Mouse (Mus musculus) limb, embryonic 13.5 days (tissue): Measurements from ENCODE around the gene Mdfi. TPM values are rescaled to one million over a fixed set of nuclear protein-coding genes. Genes with fewer than 3 reads are reported as not detected.

Experiments used
- ATAC-seq: fragments of 200-750 bp; cut with Nextera tagmentation; 2 replicates; pipeline ENCODE4 v1.8.0; 2017; ENCODE audit warnings: low read depth, moderate number of reproducible peaks, moderate TSS enrichment; ENCODE audit not compliant: low FRiP score
- H3K27ac ChIP-seq: fragments of 300-500 bp; sonication (generic); 2 replicates; pipeline ENCODE4 v1.5.1; 2015; ENCODE audit warnings: inconsistent platforms, mild to moderate bottlenecking, moderate library complexity
- H3K27me3 ChIP-seq: fragments of 300-500 bp; sonication (generic); 2 replicates; pipeline ENCODE4 v1.6.1; 2015; ENCODE audit warnings: mild to moderate bottlenecking, inconsistent platforms
- H3K36me3 ChIP-seq: fragments of 300-500 bp; sonication (generic); 2 replicates; pipeline ENCODE4 v1.6.1; 2015; ENCODE audit warnings: inconsistent platforms, mild to moderate bottlenecking, moderate library complexity
- H3K4me1 ChIP-seq: fragments of 300-500 bp; sonication (generic); 2 replicates; pipeline ENCODE4 v1.6.1; 2015; ENCODE audit warnings: inconsistent platforms
- H3K4me2 ChIP-seq: fragments of 300-500 bp; sonication (generic); replicated peaks from 2 replicates; pipeline ENCODE4 v1.6.1; 2015; ENCODE audit warnings: inconsistent platforms, mild to moderate bottlenecking, moderate library complexity
- H3K4me3 ChIP-seq: fragments of 300-500 bp; sonication (generic); 2 replicates; pipeline ENCODE4 v1.5.1; 2015; ENCODE audit warnings: moderate library complexity, mild to moderate bottlenecking, inconsistent platforms
- H3K9ac ChIP-seq: fragments of 300-500 bp; sonication (generic); 2 replicates; pipeline ENCODE4 v1.6.1; 2015; ENCODE audit warnings: mild to moderate bottlenecking, inconsistent platforms
- H3K9me3 ChIP-seq: fragments of 300-500 bp; sonication (generic); 2 replicates; pipeline ENCODE4 v1.6.1; 2016; ENCODE audit warnings: inconsistent platforms
- WGBS: fragments of 180-500 bp; shearing (Covaris S2); methylation state at CpG from one replicate; pipeline ENCODE4 v1.1.7; 2015; 5-methylcytosine and 5-hydroxymethylcytosine counted together
- polyA plus RNA-seq: library from polyadenylated mRNA; unstranded; fragments of >200 nt; fragmentation: Nextera tagmentation; extraction: Ambion mirVana; gene quantifications from 2 replicates; pipeline ENCODE4 v1.2.1, GENCODE M21; 2015

Gene Mdfi
- polyA plus RNA-seq, 1 experiment from 2014 or later, result 33.9 TPM

DNA sequence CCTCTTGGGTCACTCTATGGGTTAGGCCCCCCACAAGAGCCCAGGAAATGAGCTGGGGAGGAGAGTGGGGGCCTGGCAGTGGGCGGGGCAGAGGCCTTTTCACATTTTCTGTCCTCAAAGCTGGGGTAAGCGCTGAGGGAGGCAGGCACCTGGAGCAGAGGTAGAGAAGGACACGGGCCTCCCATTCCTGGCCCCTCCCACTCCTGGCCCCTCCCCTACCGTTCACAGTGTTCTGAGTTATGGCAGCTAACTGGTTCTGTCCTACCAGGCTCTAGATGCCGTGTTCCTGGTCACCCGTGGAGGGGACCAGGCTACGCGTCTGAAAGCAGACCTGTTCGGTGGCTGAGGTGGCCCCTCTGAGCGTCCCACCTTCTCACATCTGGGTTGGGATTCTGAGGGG is 19.0 kb downstream of the Mdfi start:
- H3K4me1 ChIP-seq, result peaks cover 46% of the 10 kb centered on the region
- peaks cover 67% of the 10 kb centered on the region for H3K36me3 ChIP-seq
- ATAC-seq, result peak; percentile 52; the same call in 1 of the 2 replicates
- no peaks in the 10 kb centered on the region for H3K9me3 ChIP-seq
- no peak overlapping the region for H3K4me3 ChIP-seq
- no peaks in the 10 kb centered on the region for H3K27me3 ChIP-seq
- H3K9ac ChIP-seq, result peak overlapping the region; percentile 25; the same call in 1 of the 2 replicates
- 28% methylated on average over 10 of the region's 10 CpGs for WGBS
- no peak overlapping the region for H3K4me2 ChIP-seq
- H3K27ac ChIP-seq, result no peak overlapping the region

DNA sequence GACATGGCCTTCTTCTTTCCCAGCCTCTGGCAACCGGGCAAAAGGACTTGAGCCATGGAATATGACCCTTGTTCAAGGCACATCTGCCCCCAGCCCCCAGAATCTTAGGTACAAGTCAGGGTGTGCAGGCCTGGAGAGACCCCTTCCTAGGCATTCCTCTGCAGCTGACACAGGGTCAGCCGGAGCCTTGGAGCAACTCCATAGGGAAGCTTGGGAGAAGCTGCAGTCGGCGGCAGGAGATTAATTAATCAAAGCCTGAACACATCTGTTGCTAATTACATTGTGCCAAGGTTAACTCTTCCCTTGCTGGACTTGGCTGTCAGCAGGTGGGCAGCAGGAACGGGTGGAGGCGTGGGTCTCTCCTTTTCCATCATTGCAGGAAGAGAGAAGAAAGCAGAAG is 20.0 kb downstream of the Mdfi start:
- H3K27ac ChIP-seq, result peak overlapping the region; percentile 75

DNA sequence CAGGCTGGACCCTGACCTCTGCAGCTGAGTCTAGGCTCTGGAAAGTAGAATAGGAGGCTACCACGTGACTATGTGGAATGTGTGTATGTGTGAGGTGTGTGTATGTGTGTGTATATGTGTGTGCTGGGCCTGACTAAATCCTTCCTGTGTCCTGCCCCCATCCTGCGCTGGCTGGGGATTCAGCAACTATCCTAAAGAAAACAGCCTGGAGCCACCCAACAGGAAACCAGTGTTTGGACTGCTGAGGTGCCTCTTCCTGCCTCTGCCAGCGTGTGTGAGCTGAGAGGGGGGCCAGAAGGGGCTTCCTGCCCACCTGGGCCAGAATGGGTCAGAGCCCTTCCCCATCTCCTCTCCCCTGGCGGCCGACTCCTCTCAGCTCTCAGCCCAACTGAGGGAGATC is 20.9 kb downstream of the Mdfi start:
- H3K9ac ChIP-seq, result no peak overlapping the region
- no peaks in the 10 kb centered on the region for H3K9me3 ChIP-seq
- H3K36me3 ChIP-seq, result peaks cover 48% of the 10 kb centered on the region
- no peaks in the 10 kb centered on the region for H3K27me3 ChIP-seq
- ATAC-seq, result peak; percentile 37
- H3K27ac ChIP-seq, result peak overlapping the region; percentile 75
- 0 out of 2 replicates have a peak overlapping the region, but pooled peaks have one; percentile 2 for H3K4me2 ChIP-seq
- H3K4me3 ChIP-seq, result no peak overlapping the region
- 24% methylated on average over 5 of the region's 5 CpGs for WGBS
- H3K4me1 ChIP-seq, result peaks cover 49% of the 10 kb centered on the region

More for the DNA sequence above, 20.0 kb downstream of the Mdfi start:
- H3K27me3 ChIP-seq, result no peaks in the 10 kb centered on the region
- H3K36me3 ChIP-seq, result peaks cover 57% of the 10 kb centered on the region
- 9% methylated on average over 6 of the region's 6 CpGs for WGBS
- H3K9ac ChIP-seq, result no peak overlapping the region
- H3K4me2 ChIP-seq, result 0 out of 2 replicates have a peak overlapping the region, but pooled peaks have one; percentile 7
- ATAC-seq, result no peak
- H3K4me3 ChIP-seq, result no peak overlapping the region
- no peaks in the 10 kb centered on the region for H3K9me3 ChIP-seq
- peaks cover 47% of the 10 kb centered on the region for H3K4me1 ChIP-seq

DNA sequence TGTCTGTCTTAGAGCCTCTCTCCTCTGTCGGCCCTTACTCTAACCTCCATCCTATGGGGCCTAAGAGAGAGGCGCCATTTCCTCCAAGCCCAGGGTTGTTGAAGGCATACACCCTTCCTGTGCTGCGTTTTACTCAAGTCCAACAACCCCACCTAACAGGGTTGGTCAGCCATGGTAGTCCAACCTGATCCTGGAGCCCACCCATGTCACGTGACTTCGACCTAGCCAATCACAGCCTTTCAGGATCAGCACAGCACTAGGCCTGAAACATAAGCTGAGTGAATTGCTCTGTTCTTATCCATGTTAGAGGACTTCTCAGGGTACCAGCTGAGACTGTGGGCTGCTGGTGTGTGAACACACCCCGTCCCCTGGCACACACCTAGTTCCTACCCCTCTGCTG is 22.3 kb downstream of the Mdfi start:
- Histone ChIP-seq H3K36me3 (peaks cover 34% of the 10 kb centered on the region), H3K27ac (no peak overlapping the region), H3K9ac (no peak overlapping the region), H3K9me3 (no peaks in the 10 kb centered on the region), H3K4me2 (no peak overlapping the region), H3K4me3 (no peak overlapping the region), H3K4me1 (peaks cover 49% of the 10 kb centered on the region), H3K27me3 (no peaks in the 10 kb centered on the region)
- 79% methylated on average over 5 of the region's 6 CpGs for WGBS
- no peak for ATAC-seq

DNA sequence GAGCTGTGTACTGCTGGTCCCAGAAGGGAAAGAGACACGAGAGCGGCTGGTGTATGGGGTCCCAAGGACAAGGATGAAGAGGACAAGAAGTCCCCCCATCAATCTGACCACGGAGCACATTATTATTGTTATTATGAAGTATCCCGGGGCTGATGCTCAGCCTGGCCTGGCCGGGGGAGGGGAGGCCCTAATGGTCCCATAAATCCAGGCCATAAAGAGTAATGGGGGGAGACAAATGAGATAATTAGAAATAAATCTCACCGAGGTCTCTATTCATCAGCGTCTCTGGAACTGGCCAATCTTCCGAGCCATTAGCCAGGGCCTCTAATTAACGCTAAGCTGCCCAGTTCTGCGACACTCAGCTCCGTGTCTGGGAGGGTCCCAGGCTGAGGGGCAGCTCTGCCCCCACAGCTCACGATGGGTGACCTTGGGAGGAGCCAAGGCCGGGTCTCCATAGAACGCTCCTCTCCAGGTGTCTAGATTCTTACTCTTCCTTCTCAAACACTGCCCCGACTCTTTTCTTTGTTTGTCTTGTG is 23.2 kb downstream of the Mdfi start:
- no peak for ATAC-seq
- Histone ChIP-seq H3K4me3 (no peak overlapping the region), H3K27ac (no peak overlapping the region), H3K9me3 (no peaks in the 10 kb centered on the region), H3K36me3 (peaks cover 27% of the 10 kb centered on the region), H3K27me3 (no peaks in the 10 kb centered on the region), H3K4me1 (peaks cover 50% of the 10 kb centered on the region), H3K4me2 (no peak overlapping the region), H3K9ac (no peak overlapping the region)
- 27% methylated on average over 15 of the region's 15 CpGs for WGBS

DNA sequence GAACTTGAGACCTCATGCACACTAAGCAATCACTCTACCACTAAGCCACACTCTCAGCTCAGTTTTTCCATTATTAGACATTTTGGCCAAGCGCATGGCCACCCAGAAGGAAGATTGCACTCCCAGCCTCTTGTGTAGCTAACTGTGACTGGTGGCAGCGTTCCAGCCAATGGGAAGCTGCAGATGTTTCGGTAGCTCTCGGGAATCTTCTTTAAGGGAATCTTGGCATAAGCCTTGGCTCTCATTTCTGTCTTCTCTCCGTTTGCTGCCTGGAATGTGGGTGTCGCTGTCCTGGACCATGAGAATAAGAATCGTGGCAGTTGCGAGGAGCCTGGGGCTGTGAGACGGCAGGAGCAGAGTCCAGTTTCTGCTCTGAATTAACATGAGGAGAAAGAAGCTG is 28.3 kb downstream of the Mdfi start:
- Histone ChIP-seq H3K27me3 (no peaks in the 10 kb centered on the region), H3K9ac (no peak overlapping the region), H3K27ac (no peak overlapping the region), H3K4me1 (peaks cover 27% of the 10 kb centered on the region), H3K4me2 (no peak overlapping the region), H3K9me3 (no peaks in the 10 kb centered on the region), H3K36me3 (no peaks in the 10 kb centered on the region), H3K4me3 (no peak overlapping the region)
- WGBS, result 66% methylated on average over 9 of the region's 9 CpGs
- no peak for ATAC-seq

DNA sequence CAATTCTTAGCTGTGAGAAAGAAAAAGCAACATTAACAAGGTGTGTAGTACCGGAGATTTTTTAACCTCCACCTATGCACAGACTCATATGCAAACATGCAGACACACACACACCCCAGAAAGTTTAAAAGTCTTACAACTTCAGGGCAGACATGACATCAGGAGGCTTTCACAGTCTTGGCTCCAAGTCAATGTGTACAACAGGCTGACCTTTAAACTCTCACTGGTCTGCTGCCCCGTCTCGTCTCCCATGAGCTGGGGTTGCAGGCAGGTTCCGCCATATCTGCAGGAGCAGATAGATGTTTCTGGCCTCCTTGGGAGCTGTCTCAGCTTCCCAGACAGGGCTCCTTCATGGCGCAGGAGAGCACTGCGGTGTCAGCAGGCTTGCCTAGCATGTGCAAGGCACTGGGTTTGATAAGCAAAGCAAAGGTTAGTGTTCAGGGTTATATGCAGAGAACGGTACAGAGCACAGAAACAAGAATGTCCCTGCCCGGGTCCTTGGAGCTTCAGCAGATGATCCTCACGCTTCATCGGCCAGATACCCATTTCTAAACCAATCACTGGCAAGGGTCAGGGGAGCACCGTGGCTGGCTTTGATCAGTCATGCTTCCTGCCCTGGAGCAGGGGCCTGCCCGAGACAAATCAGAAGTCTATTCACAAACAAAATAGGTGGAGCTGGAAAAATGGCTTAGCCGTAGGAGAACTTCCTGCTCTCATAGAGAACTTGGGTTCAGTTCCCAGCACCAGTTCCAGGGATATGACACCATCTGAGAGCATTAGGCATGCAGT is 29.2 kb downstream of the Mdfi start:
- Histone ChIP-seq H3K9ac (no peak overlapping the region), H3K27ac (no peak overlapping the region)

DNA sequence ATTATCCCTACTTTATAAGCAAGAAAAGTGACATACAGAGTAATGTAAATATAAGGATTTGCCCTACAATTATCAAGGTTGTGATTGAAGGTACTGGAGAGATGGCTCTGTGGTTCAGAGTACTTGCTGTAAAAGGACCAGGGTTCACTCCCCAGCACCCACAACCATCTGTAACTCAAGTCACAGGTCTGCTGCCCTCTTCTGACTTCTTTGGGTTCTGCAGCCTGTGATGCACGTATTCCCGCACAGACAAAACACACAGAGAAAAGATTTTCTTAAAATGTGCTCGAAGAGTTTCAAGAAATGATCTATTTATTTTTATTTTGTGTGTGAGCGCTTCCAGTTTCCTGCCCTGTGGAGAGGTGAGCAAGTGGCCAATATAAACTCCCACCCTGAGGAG is 30.8 kb downstream of the Mdfi start:
- Histone ChIP-seq H3K9ac (no peak overlapping the region), H3K4me3 (no peak overlapping the region), H3K27ac (no peak overlapping the region), H3K4me1 (peaks cover 21% of the 10 kb centered on the region), H3K36me3 (no peaks in the 10 kb centered on the region), H3K9me3 (no peaks in the 10 kb centered on the region), H3K4me2 (no peak overlapping the region), H3K27me3 (no peaks in the 10 kb centered on the region)
- 93% methylated on average over 4 of the region's 4 CpGs for WGBS
- no peak for ATAC-seq

More for the DNA sequence above, 29.2 kb downstream of the Mdfi start:
- ATAC-seq, result no peak
- peaks cover 25% of the 10 kb centered on the region for H3K4me1 ChIP-seq
- H3K4me3 ChIP-seq, result no peak overlapping the region
- no peaks in the 10 kb centered on the region for H3K27me3 ChIP-seq
- no peak overlapping the region for H3K4me2 ChIP-seq
- no peaks in the 10 kb centered on the region for H3K36me3 ChIP-seq
- no peaks in the 10 kb centered on the region for H3K9me3 ChIP-seq
- WGBS, result 57% methylated on average over 13 of the region's 13 CpGs

DNA sequence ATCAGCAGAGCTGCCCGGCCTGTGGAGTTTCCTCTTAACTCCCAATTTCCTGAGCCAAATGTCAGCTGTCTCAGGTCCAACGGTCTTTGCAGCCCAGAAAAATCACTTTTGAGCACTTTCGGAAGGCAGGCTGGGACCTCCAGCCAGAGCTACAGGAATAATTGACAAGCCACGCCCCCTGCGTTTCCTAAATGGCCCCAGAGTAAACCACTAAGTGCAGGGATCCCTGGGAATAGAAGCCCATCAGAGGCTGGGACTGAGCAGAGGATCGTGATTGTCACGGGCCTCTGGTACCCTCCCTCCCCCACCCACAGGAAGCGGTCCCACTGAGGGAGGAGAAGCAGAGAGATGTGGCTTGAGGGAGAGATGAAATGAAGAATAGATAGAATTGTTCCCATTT is 31.7 kb downstream of the Mdfi start:
- Histone ChIP-seq H3K9ac (no peak overlapping the region), H3K4me1 (peaks cover 21% of the 10 kb centered on the region), H3K36me3 (no peaks in the 10 kb centered on the region), H3K4me3 (no peak overlapping the region), H3K4me2 (no peak overlapping the region), H3K27me3 (no peaks in the 10 kb centered on the region), H3K9me3 (no peaks in the 10 kb centered on the region), H3K27ac (no peak overlapping the region)
- no peak for ATAC-seq
- 6% methylated on average over 8 of the region's 8 CpGs for WGBS

DNA sequence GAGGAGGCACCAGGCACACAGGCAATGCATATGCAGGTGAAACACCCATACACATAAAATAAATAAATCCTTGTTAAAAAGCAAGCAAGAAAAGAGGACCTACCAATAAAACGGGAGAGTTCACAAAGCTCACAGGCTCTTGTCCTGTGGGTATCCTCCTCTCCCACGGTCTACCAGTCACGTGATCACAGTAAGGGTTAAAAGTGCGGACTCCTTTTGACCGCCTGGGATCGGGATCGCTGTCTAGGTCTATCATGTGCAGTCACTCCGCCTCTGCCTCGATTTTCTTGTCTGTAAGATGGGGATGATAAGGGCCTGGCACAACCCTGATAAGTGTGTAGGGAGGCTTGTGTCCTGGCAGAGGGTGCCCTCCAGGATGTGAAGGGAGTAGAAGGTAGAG is 37.1 kb downstream of the Mdfi start:
- Histone ChIP-seq H3K27ac (no peak overlapping the region), H3K9ac (no peak overlapping the region), H3K4me1 (peaks cover 33% of the 10 kb centered on the region), H3K36me3 (no peaks in the 10 kb centered on the region), H3K4me3 (no peak overlapping the region), H3K4me2 (no peak overlapping the region), H3K9me3 (no peaks in the 10 kb centered on the region), H3K27me3 (no peaks in the 10 kb centered on the region)
- ATAC-seq, result no peak
- WGBS, result 76% methylated on average over 9 of the region's 9 CpGs

DNA sequence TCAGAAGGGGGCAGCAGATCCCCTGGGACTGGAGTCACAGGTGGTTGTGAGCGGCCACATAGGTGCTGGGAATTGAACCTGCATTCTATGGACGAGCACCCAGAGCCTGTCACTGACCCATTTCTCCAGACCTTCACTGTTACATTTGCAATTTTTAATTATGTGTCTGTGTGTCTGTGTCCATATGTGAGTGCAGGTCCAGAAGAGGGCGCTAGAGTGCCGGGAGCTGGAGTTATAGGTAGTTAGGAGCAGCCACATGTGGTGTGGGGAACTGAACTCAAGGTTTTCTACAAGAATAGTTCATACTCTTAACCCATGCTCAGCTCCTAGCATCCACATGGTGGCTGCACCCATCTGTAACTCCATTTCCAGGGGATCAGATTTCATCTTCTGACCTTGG is 37.5 kb downstream of the Mdfi start:
- no peaks in the 10 kb centered on the region for H3K36me3 ChIP-seq
- H3K4me2 ChIP-seq, result no peak overlapping the region
- 65% methylated on average over 4 of the region's 4 CpGs for WGBS
- H3K4me1 ChIP-seq, result peaks cover 33% of the 10 kb centered on the region
- no peaks in the 10 kb centered on the region for H3K9me3 ChIP-seq
- no peak overlapping the region for H3K9ac ChIP-seq
- no peak for ATAC-seq
- no peaks in the 10 kb centered on the region for H3K27me3 ChIP-seq
- H3K27ac ChIP-seq, result no peak overlapping the region
- no peak overlapping the region for H3K4me3 ChIP-seq

DNA sequence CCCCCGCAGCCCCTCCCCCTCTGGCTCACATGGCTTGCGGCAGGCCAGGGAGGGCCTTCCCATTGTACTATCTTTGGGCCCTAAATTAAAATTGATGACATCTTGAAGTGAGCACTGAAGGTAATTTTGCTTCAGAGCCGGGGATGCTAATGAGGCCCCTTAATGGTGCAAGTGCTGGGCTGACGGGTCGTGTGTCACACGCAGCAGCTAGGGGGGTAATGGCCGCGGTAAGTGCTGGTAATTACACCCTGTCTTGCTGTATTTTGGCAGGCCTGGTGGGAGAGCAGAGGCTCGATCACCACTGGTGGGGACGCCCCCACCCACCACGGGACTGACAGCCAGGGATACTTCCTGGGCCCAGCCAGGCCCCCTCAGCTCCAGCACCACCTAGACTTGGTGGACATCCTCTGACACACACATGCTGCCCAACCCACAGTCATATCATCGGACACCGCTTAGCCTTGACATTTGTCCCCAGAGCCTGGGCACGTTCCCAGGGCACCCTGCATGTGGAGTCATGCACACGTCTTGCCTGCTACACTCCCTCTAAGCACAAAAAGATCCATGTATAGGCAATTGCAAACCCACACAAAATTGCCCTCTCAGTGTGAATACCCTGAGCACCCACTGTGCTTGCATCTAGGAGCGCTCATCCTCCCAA is 38.2 kb downstream of the Mdfi start:
- Histone ChIP-seq H3K36me3 (no peaks in the 10 kb centered on the region), H3K9me3 (no peaks in the 10 kb centered on the region), H3K27me3 (0 out of 2 replicates have a peak, but pooled peaks cover 4% of the 10 kb centered on the region), H3K4me1 (peaks cover 34% of the 10 kb centered on the region), H3K9ac (no peak overlapping the region), H3K4me3 (no peak overlapping the region), H3K27ac (no peak overlapping the region), H3K4me2 (no peak overlapping the region)
- ATAC-seq, result no peak
- WGBS, result 37% methylated on average over 16 of the region's 16 CpGs
